Mouse (Mus musculus): Measurements from ENCODE around the gene Endou. TPM values are rescaled to one million over a fixed set of nuclear protein-coding genes. Genes with fewer than 3 reads are reported as not detected.
"Not testable (repeated sequence)": the region's sequence is repeated elsewhere in the genome, so short reads cannot be mapped to it uniquely, and the experiment has no call there.

Endou gene
- polyA plus RNA-seq, 1 experiment, result not detected

- TF ChIP-seq TAL1 (IDR thresholded peaks at IDR 0.05; ENCODE audit: low read length) (no peak), GATA1 (IDR thresholded peaks at IDR 0.05; ENCODE audit: low read length) (no peak)
- Histone ChIP-seq H3K9me3 (ENCODE audit: control insufficient read depth, low read length) (no peaks in the 10 kb centered on the region), H3K4me1 (ENCODE audit: control insufficient read depth) (peaks cover 6% of the 10 kb centered on the region), H3K4me3 (replicated peaks) (no peak overlapping the region), H3K27me3 (ENCODE audit: control insufficient read depth) (no peaks in the 10 kb centered on the region), H3K36me3 (ENCODE audit: control insufficient read depth) (peaks cover 88% of the 10 kb centered on the region)
Observed at GRCm38 (mm10) chr15:97684118-97684517, 47.0 kb downstream of the Endou start.

GRCm38 (mm10) chr15:97682053-97682452 is 49.1 kb downstream of the Endou start:
- H3K36me3 ChIP-seq (ENCODE audit: control insufficient read depth), result peaks cover 89% of the 10 kb centered on the region
- TF ChIP-seq GATA1 (IDR thresholded peaks at IDR 0.05; ENCODE audit: low read length), result no peak
- H3K9me3 ChIP-seq (ENCODE audit: control insufficient read depth, low read length), result no peaks in the 10 kb centered on the region
- peaks cover 6% of the 10 kb centered on the region for H3K4me1 ChIP-seq (ENCODE audit: control insufficient read depth)
- H3K4me3 ChIP-seq (replicated peaks), result no peak overlapping the region
- H3K27me3 ChIP-seq (ENCODE audit: control insufficient read depth), result no peaks in the 10 kb centered on the region

GRCm38 (mm10) chr15:97679991-97680681 is 51.0 kb downstream of the Endou start:
- TF ChIP-seq GATA1 (IDR thresholded peaks at IDR 0.05; ENCODE audit: low read length), result no peak
- TF ChIP-seq TAL1 (IDR thresholded peaks at IDR 0.05; ENCODE audit: low read length), result no peak
- Histone ChIP-seq H3K4me3 (replicated peaks) (no peak overlapping the region), H3K36me3 (ENCODE audit: control insufficient read depth) (peaks cover 87% of the 10 kb centered on the region), H3K4me1 (ENCODE audit: control insufficient read depth) (peaks cover 6% of the 10 kb centered on the region), H3K9me3 (ENCODE audit: control insufficient read depth, low read length) (no peaks in the 10 kb centered on the region), H3K27me3 (ENCODE audit: control insufficient read depth) (no peaks in the 10 kb centered on the region)

- H3K9me3 ChIP-seq (ENCODE audit: control insufficient read depth, low read length), result no peaks in the 10 kb centered on the region
- TF ChIP-seq GATA1 (IDR thresholded peaks at IDR 0.05; ENCODE audit: low read length), result no peak
- no peak for TF ChIP-seq TAL1 (IDR thresholded peaks at IDR 0.05; ENCODE audit: low read length)
- H3K4me3 ChIP-seq (replicated peaks), result no peak overlapping the region
- H3K36me3 ChIP-seq (ENCODE audit: control insufficient read depth), result peaks cover 76% of the 10 kb centered on the region
- H3K27me3 ChIP-seq (ENCODE audit: control insufficient read depth), result no peaks in the 10 kb centered on the region
- no peaks in the 10 kb centered on the region; the same call in 1 of the 2 replicates for H3K4me1 ChIP-seq (ENCODE audit: control insufficient read depth)
Observed at GRCm38 (mm10) chr15:97677341-97677740, 53.8 kb downstream of the Endou start.

GRCm38 (mm10) chr15:97675927-97676326 is 55.2 kb downstream of the Endou start:
- Histone ChIP-seq H3K36me3 (ENCODE audit: control insufficient read depth) (peaks cover 64% of the 10 kb centered on the region), H3K4me3 (replicated peaks) (no peak overlapping the region), H3K9me3 (ENCODE audit: control insufficient read depth, low read length) (no peaks in the 10 kb centered on the region), H3K4me1 (ENCODE audit: control insufficient read depth) (no peaks in the 10 kb centered on the region; the same call in 1 of the 2 replicates), H3K27me3 (ENCODE audit: control insufficient read depth) (no peaks in the 10 kb centered on the region)
- TF ChIP-seq TAL1 (IDR thresholded peaks at IDR 0.05; ENCODE audit: low read length) (no peak), GATA1 (IDR thresholded peaks at IDR 0.05; ENCODE audit: low read length) (no peak)

- Histone ChIP-seq H3K27me3 (ENCODE audit: control insufficient read depth) (no peaks in the 10 kb centered on the region), H3K9me3 (ENCODE audit: control insufficient read depth, low read length) (no peaks in the 10 kb centered on the region), H3K36me3 (ENCODE audit: control insufficient read depth) (peaks cover 52% of the 10 kb centered on the region), H3K4me1 (ENCODE audit: control insufficient read depth) (no peaks in the 10 kb centered on the region), H3K4me3 (replicated peaks) (no peak overlapping the region)
- TF ChIP-seq GATA1 (IDR thresholded peaks at IDR 0.05; ENCODE audit: low read length) (no peak), TAL1 (IDR thresholded peaks at IDR 0.05; ENCODE audit: low read length) (no peak)
Observed at GRCm38 (mm10) chr15:97674423-97674822, 56.7 kb downstream of the Endou start.

- H3K9me3 ChIP-seq (ENCODE audit: control insufficient read depth, low read length), result no peaks in the 10 kb centered on the region
- H3K4me3 ChIP-seq (replicated peaks), result no peak overlapping the region
- H3K36me3 ChIP-seq (ENCODE audit: control insufficient read depth), result peaks cover 47% of the 10 kb centered on the region
- H3K4me1 ChIP-seq (ENCODE audit: control insufficient read depth), result 0 out of 2 replicates have a peak, but pooled peaks cover 1% of the 10 kb centered on the region
- H3K27me3 ChIP-seq (ENCODE audit: control insufficient read depth), result no peaks in the 10 kb centered on the region
- no peak for TF ChIP-seq TAL1 (IDR thresholded peaks at IDR 0.05; ENCODE audit: low read length)
- no peak for TF ChIP-seq GATA1 (IDR thresholded peaks at IDR 0.05; ENCODE audit: low read length)
Observed at GRCm38 (mm10) chr15:97673256-97674000, 57.7 kb downstream of the Endou start.

- no peaks in the 10 kb centered on the region for H3K27me3 ChIP-seq (ENCODE audit: control insufficient read depth)
Observed at GRCm38 (mm10) chr15:97672211-97672765, 58.9 kb downstream of the Endou start.

GRCm38 (mm10) chr15:97670554-97670953 is 60.6 kb downstream of the Endou start:
- H3K4me1 ChIP-seq (ENCODE audit: control insufficient read depth), result peaks cover 1% of the 10 kb centered on the region; the same call in 1 of the 2 replicates
- H3K9me3 ChIP-seq (ENCODE audit: control insufficient read depth, low read length), result no peaks in the 10 kb centered on the region
- H3K4me3 ChIP-seq (replicated peaks), result no peak overlapping the region
- TF ChIP-seq TAL1 (IDR thresholded peaks at IDR 0.05; ENCODE audit: low read length) (no peak), GATA1 (IDR thresholded peaks at IDR 0.05; ENCODE audit: low read length) (no peak)
- no peaks in the 10 kb centered on the region for H3K27me3 ChIP-seq (ENCODE audit: control insufficient read depth)
- H3K36me3 ChIP-seq (ENCODE audit: control insufficient read depth), result peaks cover 19% of the 10 kb centered on the region

More at GRCm38 (mm10) chr15:97672211-97672765, 58.9 kb downstream of the Endou start:
- peaks cover 1% of the 10 kb centered on the region; the same call in 1 of the 2 replicates for H3K4me1 ChIP-seq (ENCODE audit: control insufficient read depth)
- TF ChIP-seq TAL1 (IDR thresholded peaks at IDR 0.05; ENCODE audit: low read length) (no peak), GATA1 (IDR thresholded peaks at IDR 0.05; ENCODE audit: low read length) (no peak)
- no peaks in the 10 kb centered on the region for H3K9me3 ChIP-seq (ENCODE audit: control insufficient read depth, low read length)
- H3K4me3 ChIP-seq (replicated peaks), result no peak overlapping the region
- peaks cover 36% of the 10 kb centered on the region for H3K36me3 ChIP-seq (ENCODE audit: control insufficient read depth)

GRCm38 (mm10) chr15:97668158-97668877 is 62.8 kb downstream of the Endou start:
- H3K36me3 ChIP-seq (ENCODE audit: control insufficient read depth); H3K27me3 ChIP-seq (ENCODE audit: control insufficient read depth); H3K4me3 ChIP-seq (replicated peaks); H3K9me3 ChIP-seq (ENCODE audit: control insufficient read depth, low read length); H3K4me1 ChIP-seq (ENCODE audit: control insufficient read depth): not testable (repeated sequence)
